Mouse (Mus musculus) lung, postnatal 0 days (tissue): ENCODE measurements around the gene Serhl. TPM values are rescaled to one million over a fixed set of nuclear protein-coding genes. Genes with fewer than 3 reads are reported as not detected.

Experiments
- ATAC-seq: fragments of 200-750 bp; cut with Nextera tagmentation; 2 replicates; pipeline ENCODE4 v1.8.0; 2017; ENCODE audit warnings: moderate library complexity
- DNase-seq: peaks from one replicate; pipeline ENCODE4 v3.0.0-alpha.2; 2016; ENCODE audit warnings: low spot score
- H3K27ac ChIP-seq: fragments of 300-500 bp; sonication (generic); 2 replicates; pipeline ENCODE4 v1.5.1; 2014; ENCODE audit warnings: antibody characterized with exemption, mild to moderate bottlenecking, low read length, mixed read lengths
- H3K27me3 ChIP-seq: fragments of 300-500 bp; sonication (generic); replicated peaks from 2 replicates; pipeline ENCODE4 v1.6.1; 2014; ENCODE audit warnings: low read length, mixed read lengths; ENCODE audit not compliant: insufficient read depth
- H3K36me3 ChIP-seq: fragments of 300-500 bp; sonication (generic); 2 replicates; pipeline ENCODE4 v1.6.1; 2014; ENCODE audit warnings: low read length, mixed read lengths; ENCODE audit not compliant: insufficient read depth
- H3K4me1 ChIP-seq: fragments of 300-500 bp; sonication (generic); 2 replicates; pipeline ENCODE4 v1.6.1; 2014; ENCODE audit warnings: antibody characterized with exemption, low read depth, low read length, mixed read lengths; ENCODE audit not compliant: insufficient read depth
- H3K4me2 ChIP-seq: fragments of 300-500 bp; sonication (generic); replicated peaks from 2 replicates; pipeline ENCODE4 v1.6.1; 2014; ENCODE audit warnings: low read depth, mild to moderate bottlenecking, low read length, moderate library complexity, mixed read lengths
- H3K4me3 ChIP-seq: fragments of 300-500 bp; sonication (generic); 2 replicates; pipeline ENCODE4 v1.5.1; 2014; ENCODE audit warnings: low read depth, low read length
- H3K9ac ChIP-seq: fragments of 300-500 bp; sonication (generic); replicated peaks from 2 replicates; pipeline ENCODE4 v1.6.1; 2014; ENCODE audit warnings: low read depth, mild to moderate bottlenecking
- H3K9me3 ChIP-seq: fragments of 300-500 bp; sonication (generic); 2 replicates; pipeline ENCODE4 v1.6.1; 2016; ENCODE audit warnings: low read length, mixed read lengths
- CTCF ChIP-seq: IDR thresholded peaks from 2 replicates; pipeline ENCODE4 v1.5.1; 2016; ENCODE audit warnings: antibody characterized with exemption, mild to moderate bottlenecking
- EP300 ChIP-seq: IDR thresholded peaks from 2 replicates; pipeline ENCODE4 v1.6.1; 2016; ENCODE audit warnings: antibody characterized with exemption, mild to moderate bottlenecking, control low read depth
- WGBS: fragments of 180-500 bp; shearing (Covaris S2); extraction: QIAGEN DNeasy Blood & Tissue Kit; methylation state at CpG from one replicate; pipeline ENCODE4 v1.1.7; 2014; 5-methylcytosine and 5-hydroxymethylcytosine counted together
- polyA plus RNA-seq: library from polyadenylated mRNA; unstranded; fragments of >200 nt; fragmentation: Nextera tagmentation; extraction: Ambion mirVana; gene quantifications from 2 replicates; pipeline ENCODE4 v1.2.1, GENCODE M21; 2015

The Serhl gene
- polyA plus RNA-seq, 1 experiment from 2014 or later, result 50.9 TPM

DNA sequence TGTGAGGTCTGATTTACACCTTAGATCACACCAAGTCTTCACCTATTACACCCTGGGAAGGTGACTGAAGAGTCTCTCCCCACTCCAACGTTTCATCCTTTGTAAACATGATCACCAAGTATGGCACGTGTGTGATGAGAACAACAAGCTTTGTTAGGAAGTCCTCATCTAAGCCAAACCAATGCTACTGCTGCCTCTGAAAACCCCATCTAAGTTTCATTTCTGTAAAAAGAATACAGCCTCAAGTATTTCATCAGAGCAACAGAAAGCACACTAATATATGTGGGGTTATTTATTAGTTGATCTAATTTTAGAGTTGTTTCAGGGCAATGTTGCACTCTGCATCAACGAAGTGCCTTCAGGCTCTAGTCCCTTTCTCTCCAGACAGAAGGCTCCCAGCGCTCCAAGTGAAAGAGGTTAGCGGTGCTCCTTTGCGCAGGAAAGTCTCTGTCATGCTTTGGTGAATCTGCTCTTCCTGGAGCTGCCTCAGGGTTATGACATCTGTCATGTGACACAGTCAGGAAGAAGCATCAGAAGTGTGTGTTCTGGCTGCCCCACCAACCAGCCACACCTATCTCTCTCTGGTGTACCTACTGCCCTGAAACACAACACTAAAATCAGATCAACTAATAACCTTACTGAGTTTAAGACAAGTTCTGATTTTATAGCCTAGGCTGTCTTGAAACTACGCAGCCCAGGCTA is 40.4 kb downstream of the Serhl start:
- 84% methylated on average over 7 of the region's 7 CpGs for WGBS
- Histone ChIP-seq H3K36me3 (peaks cover 58% of the 10 kb centered on the region), H3K27ac (no peak overlapping the region)

DNA sequence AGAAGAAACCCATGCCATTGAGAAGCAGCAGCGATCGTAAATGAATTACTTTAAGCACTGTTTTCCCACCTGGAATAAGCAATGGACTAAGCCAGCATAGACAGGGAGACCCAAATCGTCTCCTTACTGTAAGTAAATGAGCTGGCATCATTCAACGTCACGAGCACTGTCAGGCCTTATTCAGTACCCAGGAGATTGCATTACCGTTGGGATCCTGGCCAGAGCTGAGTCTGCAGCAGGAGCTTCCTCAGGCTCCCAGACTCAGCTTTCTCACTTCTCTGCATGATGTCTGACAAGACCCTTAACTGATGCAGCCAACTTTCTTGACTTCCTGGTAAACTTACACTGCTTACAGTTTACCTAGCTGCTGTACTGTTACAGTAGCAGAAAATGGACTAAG is 45.4 kb downstream of the Serhl start:
- DNase-seq (no peak), ATAC-seq (no peak)
- no peak overlapping the region for H3K4me3 ChIP-seq
- no peaks in the 10 kb centered on the region for H3K9me3 ChIP-seq
- H3K27ac ChIP-seq, result no peak overlapping the region
- peaks cover 36% of the 10 kb centered on the region for H3K36me3 ChIP-seq
- no peak overlapping the region for H3K9ac ChIP-seq
- no peaks in the 10 kb centered on the region for H3K4me1 ChIP-seq
- no peak for TF ChIP-seq EP300
- TF ChIP-seq CTCF, result no peak
- no peak overlapping the region for H3K4me2 ChIP-seq
- no peaks in the 10 kb centered on the region for H3K27me3 ChIP-seq
- 85% methylated on average over 6 of the region's 6 CpGs for WGBS

More for the DNA sequence above, 40.4 kb downstream of the Serhl start:
- Histone ChIP-seq H3K4me1 (no peaks in the 10 kb centered on the region), H3K4me3 (no peak overlapping the region), H3K9me3 (no peaks in the 10 kb centered on the region), H3K9ac (no peak overlapping the region), H3K27me3 (no peaks in the 10 kb centered on the region), H3K4me2 (no peak overlapping the region)
- no peak for TF ChIP-seq CTCF
- no peak for TF ChIP-seq EP300
- DNase-seq (no peak), ATAC-seq (no peak)

DNA sequence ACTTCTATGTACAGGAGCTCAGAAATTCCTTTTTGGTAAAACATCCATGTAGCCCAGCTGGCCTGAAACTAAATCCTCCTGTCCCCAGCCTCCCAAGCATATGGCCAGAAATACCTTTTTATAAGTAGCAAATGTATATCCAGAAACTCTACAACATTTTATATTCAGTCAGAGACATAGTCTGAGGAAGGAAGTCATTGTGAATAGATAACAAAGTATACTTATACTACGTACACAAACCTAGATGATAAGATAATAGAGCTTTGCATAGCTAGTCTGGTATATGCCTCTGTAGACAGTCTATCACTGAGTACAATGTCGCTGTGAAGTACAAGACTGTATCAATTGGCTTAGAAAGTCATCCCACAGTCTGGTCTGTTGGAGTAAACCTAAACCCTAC is 46.3 kb downstream of the Serhl start:
- no peak overlapping the region for H3K9ac ChIP-seq
- H3K4me1 ChIP-seq, result no peaks in the 10 kb centered on the region
- ATAC-seq, result no peak
- whole genome bisulfite sequencing, result 68% methylated on average over 2 of the region's 2 CpGs
- no peak for DNase-seq
- H3K9me3 ChIP-seq, result no peaks in the 10 kb centered on the region
- TF ChIP-seq EP300 (no peak), CTCF (no peak)
- no peak overlapping the region for H3K4me3 ChIP-seq
- H3K4me2 ChIP-seq, result no peak overlapping the region
- no peak overlapping the region for H3K27ac ChIP-seq
- peaks cover 33% of the 10 kb centered on the region for H3K36me3 ChIP-seq
- no peaks in the 10 kb centered on the region for H3K27me3 ChIP-seq

DNA sequence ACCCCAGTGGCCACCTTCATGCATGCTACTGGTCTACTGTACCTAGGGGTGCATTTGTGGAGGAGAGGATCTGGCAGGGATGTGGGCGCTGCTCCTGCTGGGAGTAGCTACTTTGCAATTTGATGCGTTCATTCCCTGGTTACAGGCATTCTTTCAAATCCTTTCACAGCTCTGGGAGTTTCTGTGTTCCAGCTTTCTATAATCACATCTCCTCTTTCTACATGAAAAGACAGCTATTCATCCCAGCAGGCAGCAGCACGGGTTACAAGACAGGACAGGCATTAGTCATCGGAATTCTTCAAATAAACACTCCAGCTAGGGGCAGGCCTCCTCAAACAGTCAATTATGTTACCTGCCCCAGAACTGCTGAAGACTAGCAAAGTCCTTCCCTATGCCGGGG is 53.6 kb downstream of the Serhl start:
- H3K9me3 ChIP-seq, result no peaks in the 10 kb centered on the region
- H3K4me3 ChIP-seq, result no peak overlapping the region
- peaks cover 4% of the 10 kb centered on the region; the same call in 1 of the 2 replicates for H3K36me3 ChIP-seq
- no peaks in the 10 kb centered on the region for H3K27me3 ChIP-seq
- WGBS, result 23% methylated on average over 5 of the region's 5 CpGs
- DNase-seq (peak; percentile 40), ATAC-seq (peak; percentile 52)
- H3K9ac ChIP-seq, result no peak overlapping the region
- H3K4me2 ChIP-seq, result no peak overlapping the region
- H3K27ac ChIP-seq, result peak overlapping the region; percentile 10; the same call in 1 of the 2 replicates
- TF ChIP-seq CTCF, result no peak
- TF ChIP-seq EP300, result no peak
- no peaks in the 10 kb centered on the region; the same call in 1 of the 2 replicates for H3K4me1 ChIP-seq

DNA sequence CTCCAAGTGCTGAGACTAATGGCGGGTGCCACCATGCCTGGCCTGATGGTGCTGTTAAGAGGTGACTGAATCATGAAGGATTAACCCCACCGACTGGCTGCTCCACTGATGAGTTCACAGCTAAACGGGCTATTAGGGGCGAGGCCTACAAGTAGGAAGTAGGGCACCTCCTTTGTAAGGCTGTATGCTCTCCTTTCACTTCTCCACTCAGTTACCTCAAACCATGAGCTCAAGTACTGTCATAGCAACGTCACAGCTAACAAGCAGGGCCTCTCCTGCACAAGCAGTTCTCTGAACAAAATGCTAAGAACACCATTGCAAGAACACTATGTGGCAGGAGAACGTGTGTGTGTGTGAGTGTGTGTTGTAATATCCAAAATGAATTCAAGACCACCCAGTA is 56.2 kb downstream of the Serhl start:
- no peak overlapping the region for H3K4me2 ChIP-seq
- H3K4me1 ChIP-seq, result no peaks in the 10 kb centered on the region; the same call in 1 of the 2 replicates
- H3K36me3 ChIP-seq, result peaks cover 4% of the 10 kb centered on the region; the same call in 1 of the 2 replicates
- 72% methylated on average over 6 of the region's 6 CpGs for WGBS
- no peak overlapping the region for H3K9ac ChIP-seq
- H3K27me3 ChIP-seq, result no peaks in the 10 kb centered on the region
- ATAC-seq (no peak), DNase-seq (peak; percentile 48)
- no peak overlapping the region for H3K27ac ChIP-seq
- no peak overlapping the region for H3K4me3 ChIP-seq
- TF ChIP-seq EP300 (no peak), CTCF (no peak)
- no peaks in the 10 kb centered on the region for H3K9me3 ChIP-seq

DNA sequence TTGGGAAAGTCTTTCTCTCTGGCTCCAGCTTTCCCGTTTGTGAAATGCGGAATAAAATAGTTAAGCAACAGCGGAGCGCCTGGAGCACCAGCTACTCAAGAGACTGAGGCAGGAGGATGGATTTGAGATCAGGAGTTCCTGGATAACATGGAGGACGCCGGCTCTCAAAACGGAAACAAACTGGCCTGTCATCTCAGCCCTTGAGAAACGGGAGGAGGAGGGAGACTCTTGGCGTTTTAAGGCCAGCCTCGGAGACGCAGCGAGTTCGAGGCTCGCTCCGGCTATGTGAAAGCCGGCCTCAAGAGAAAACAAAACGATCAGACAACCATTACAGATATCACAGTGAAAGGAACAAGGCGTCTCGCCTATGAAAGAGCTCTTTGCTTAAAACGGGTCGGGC is 59.1 kb downstream of the Serhl start:
- DNase-seq, result peak; percentile 54

More for the DNA sequence above, 59.1 kb downstream of the Serhl start:
- Histone ChIP-seq H3K4me3 (peak overlapping the region; percentile 95), H3K4me2 (peak overlapping the region; percentile 56), H3K9ac (peak overlapping the region; percentile 84), H3K9me3 (no peaks in the 10 kb centered on the region), H3K27me3 (no peaks in the 10 kb centered on the region), H3K36me3 (peaks cover 4% of the 10 kb centered on the region; the same call in 1 of the 2 replicates), H3K4me1 (no peaks in the 10 kb centered on the region; the same call in 1 of the 2 replicates), H3K27ac (peak overlapping the region; percentile 99)
- no peak for ATAC-seq
- TF ChIP-seq CTCF (no peak), EP300 (no peak)
- WGBS, result under 1% methylated on average over 21 of the region's 21 CpGs
